Mouse (Mus musculus): Measurements from ENCODE around the gene Prcc. TPM values are rescaled to one million over a fixed set of nuclear protein-coding genes. Genes with fewer than 3 reads are reported as not detected.
A peak's percentile ranks its signal among the peaks of the same experiment; 100 is the strongest.
"Not testable (repeated sequence)": the region's sequence is repeated elsewhere in the genome, so short reads cannot be mapped to it uniquely, and the experiment has no call there.

Gene Prcc
- polyA plus RNA-seq, 1 experiment from 2014 or later, result 16.6 TPM

- no peak overlapping the region for H3K27ac ChIP-seq (replicated peaks)
- WGBS, result 97% methylated on average over 1 of the region's 1 CpGs
- H3K4me1 ChIP-seq (replicated peaks), result peaks cover 25% of the 10 kb centered on the region
- no peak overlapping the region for H3K4me3 ChIP-seq
- no peak for ATAC-seq (ENCODE audit: low read depth)
- no peaks in the 10 kb centered on the region for H3K27me3 ChIP-seq
- H3K9ac ChIP-seq, result no peak overlapping the region
- H3K9me3 ChIP-seq, result no peaks in the 10 kb centered on the region
- H3K36me3 ChIP-seq, result peaks cover 52% of the 10 kb centered on the region
- no peak overlapping the region for H3K4me2 ChIP-seq
These were observed 31.6 kb upstream of the Prcc start for GRCm38 (mm10) chr3:87916990-87917389.

GRCm38 (mm10) chr3:87913891-87914290 lies 28.5 kb upstream of the Prcc start:
- no peak for ATAC-seq (ENCODE audit: low read depth)
- Histone ChIP-seq H3K36me3 (peaks cover 48% of the 10 kb centered on the region), H3K27me3 (no peaks in the 10 kb centered on the region), H3K4me2 (no peak overlapping the region), H3K4me1 (replicated peaks) (peaks cover 33% of the 10 kb centered on the region), H3K9me3 (no peaks in the 10 kb centered on the region), H3K9ac (no peak overlapping the region), H3K4me3 (no peak overlapping the region), H3K27ac (replicated peaks) (no peak overlapping the region)
- 96% methylated on average over 10 of the region's 10 CpGs for WGBS

- Histone ChIP-seq H3K4me3 (no peak overlapping the region), H3K36me3 (peaks cover 48% of the 10 kb centered on the region), H3K4me1 (replicated peaks) (peaks cover 34% of the 10 kb centered on the region), H3K4me2 (no peak overlapping the region), H3K27ac (replicated peaks) (no peak overlapping the region), H3K9me3 (no peaks in the 10 kb centered on the region), H3K9ac (no peak overlapping the region), H3K27me3 (no peaks in the 10 kb centered on the region)
- no peak for ATAC-seq (ENCODE audit: low read depth)
- 90% methylated on average over 7 of the region's 7 CpGs for WGBS
These were observed 28.1 kb upstream of the Prcc start for GRCm38 (mm10) chr3:87913491-87913890.

- 4% methylated on average over 12 of the region's 12 CpGs for WGBS
- H3K9ac ChIP-seq, result peak overlapping the region; percentile 65
- H3K36me3 ChIP-seq, result peaks cover 28% of the 10 kb centered on the region
- H3K27ac ChIP-seq (replicated peaks), result peak overlapping the region; percentile 80
- H3K27me3 ChIP-seq, result no peaks in the 10 kb centered on the region
- 0 out of 2 replicates have a peak, but pooled peaks have one; percentile 19 for ATAC-seq (ENCODE audit: low read depth)
- H3K4me3 ChIP-seq, result peak overlapping the region; percentile 41
- H3K9me3 ChIP-seq, result no peaks in the 10 kb centered on the region
- peaks cover 50% of the 10 kb centered on the region for H3K4me1 ChIP-seq (replicated peaks)
- peak overlapping the region; percentile 61 for H3K4me2 ChIP-seq
These were observed 25.2 kb upstream of the Prcc start for GRCm38 (mm10) chr3:87910573-87911141.

- Histone ChIP-seq H3K4me1 (replicated peaks) (peaks cover 50% of the 10 kb centered on the region), H3K36me3 (peaks cover 20% of the 10 kb centered on the region), H3K27ac (replicated peaks) (peak overlapping the region; percentile 80), H3K4me3 (peak overlapping the region; percentile 41), H3K27me3 (no peaks in the 10 kb centered on the region), H3K9me3 (no peaks in the 10 kb centered on the region), H3K9ac (peak overlapping the region; percentile 65; the same call in 1 of the 2 replicates), H3K4me2 (peak overlapping the region; percentile 61)
- no peak for ATAC-seq (ENCODE audit: low read depth)
- 4% methylated on average over 4 of the region's 4 CpGs for WGBS
These were observed 24.5 kb upstream of the Prcc start for GRCm38 (mm10) chr3:87909874-87910273.

DNA sequence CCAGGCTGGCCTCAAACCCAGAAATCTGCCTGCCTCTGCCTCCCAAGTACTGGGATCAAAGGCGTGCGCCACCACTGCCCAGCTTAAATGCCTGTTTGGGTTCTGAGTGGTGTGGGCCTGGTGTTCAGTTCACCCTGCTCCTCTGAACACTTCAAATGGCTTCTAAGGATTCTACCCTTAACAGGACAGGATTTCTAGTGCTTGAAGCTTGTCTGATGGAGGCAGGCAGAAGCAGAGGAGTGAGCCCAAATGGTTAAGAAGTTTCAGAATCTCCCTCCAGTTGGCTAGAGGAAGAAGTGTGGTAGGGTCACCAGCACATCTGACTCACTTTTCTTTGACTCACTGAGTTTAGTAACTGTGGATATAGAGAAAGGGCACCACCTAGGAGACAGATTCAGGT lies 24.0 kb upstream of the Prcc start:
- no peak overlapping the region for H3K27ac ChIP-seq (replicated peaks)
- 90% methylated on average over 2 of the region's 2 CpGs for WGBS
- 0 out of 2 replicates have a peak overlapping the region, but pooled peaks have one; percentile 65 for H3K9ac ChIP-seq
- no peak for ATAC-seq (ENCODE audit: low read depth)
- H3K4me3 ChIP-seq, result no peak overlapping the region
- H3K4me1 ChIP-seq (replicated peaks), result peaks cover 50% of the 10 kb centered on the region
- no peaks in the 10 kb centered on the region for H3K27me3 ChIP-seq
- no peaks in the 10 kb centered on the region for H3K9me3 ChIP-seq
- peak overlapping the region; percentile 61; the same call in 1 of the 2 replicates for H3K4me2 ChIP-seq
- peaks cover 15% of the 10 kb centered on the region for H3K36me3 ChIP-seq

GRCm38 (mm10) chr3:87907906-87908305 lies 22.5 kb upstream of the Prcc start:
- H3K9ac ChIP-seq, result peak overlapping the region; percentile 95
- no peak for ATAC-seq (ENCODE audit: low read depth)
- H3K27ac ChIP-seq (replicated peaks), result peak overlapping the region; percentile 96; the same call in 1 of the 2 replicates
- peak overlapping the region; percentile 97 for H3K4me2 ChIP-seq
- H3K9me3 ChIP-seq, result no peaks in the 10 kb centered on the region
- H3K27me3 ChIP-seq, result no peaks in the 10 kb centered on the region
- H3K36me3 ChIP-seq, result 0 out of 2 replicates have a peak, but pooled peaks cover under 1% of the 10 kb centered on the region
- peaks cover 48% of the 10 kb centered on the region for H3K4me1 ChIP-seq (replicated peaks)
- 0% methylated on average over 1 of the region's 1 CpGs for WGBS
- H3K4me3 ChIP-seq, result peak overlapping the region; percentile 97

GRCm38 (mm10) chr3:87906981-87907857 lies 21.8 kb upstream of the Prcc start:
- Histone ChIP-seq H3K36me3 (no peaks in the 10 kb centered on the region), H3K27ac (replicated peaks) (peak overlapping the region; percentile 96), H3K9me3 (no peaks in the 10 kb centered on the region), H3K4me2 (peak overlapping the region; percentile 97), H3K27me3 (no peaks in the 10 kb centered on the region), H3K4me3 (peak overlapping the region; percentile 97), H3K4me1 (replicated peaks) (peaks cover 47% of the 10 kb centered on the region), H3K9ac (peak overlapping the region; percentile 95)
- no peak for ATAC-seq (ENCODE audit: low read depth)
- 1% methylated on average over 27 of the region's 27 CpGs for WGBS

DNA sequence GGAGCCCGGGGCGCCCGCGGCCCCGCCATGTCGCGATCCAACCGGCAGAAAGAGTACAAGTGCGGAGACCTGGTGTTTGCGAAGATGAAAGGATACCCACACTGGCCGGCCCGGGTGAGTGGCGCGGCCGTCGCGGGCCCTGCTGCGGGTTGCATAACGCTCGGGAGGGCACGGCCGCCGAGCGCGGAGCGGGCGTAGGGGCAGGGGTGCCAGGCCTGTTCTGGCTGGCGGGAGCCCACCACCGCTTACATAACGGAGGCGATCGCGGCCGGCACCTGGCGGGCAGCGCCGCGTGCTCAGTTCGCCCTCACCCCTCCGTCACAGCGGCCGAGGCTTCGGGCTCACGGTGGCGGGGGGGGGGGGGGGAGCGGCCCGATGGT lies 21.2 kb upstream of the Prcc start:
- Histone ChIP-seq H3K4me1 (replicated peaks) (peaks cover 44% of the 10 kb centered on the region), H3K27me3 (no peaks in the 10 kb centered on the region), H3K4me3 (peak overlapping the region; percentile 97), H3K36me3 (no peaks in the 10 kb centered on the region), H3K27ac (replicated peaks) (peak overlapping the region; percentile 96), H3K9ac (peak overlapping the region; percentile 95), H3K4me2 (peak overlapping the region; percentile 97), H3K9me3 (no peaks in the 10 kb centered on the region)
- peak; percentile 54 for ATAC-seq (ENCODE audit: low read depth)
- WGBS, result under 1% methylated on average over 40 of the region's 47 CpGs

DNA sequence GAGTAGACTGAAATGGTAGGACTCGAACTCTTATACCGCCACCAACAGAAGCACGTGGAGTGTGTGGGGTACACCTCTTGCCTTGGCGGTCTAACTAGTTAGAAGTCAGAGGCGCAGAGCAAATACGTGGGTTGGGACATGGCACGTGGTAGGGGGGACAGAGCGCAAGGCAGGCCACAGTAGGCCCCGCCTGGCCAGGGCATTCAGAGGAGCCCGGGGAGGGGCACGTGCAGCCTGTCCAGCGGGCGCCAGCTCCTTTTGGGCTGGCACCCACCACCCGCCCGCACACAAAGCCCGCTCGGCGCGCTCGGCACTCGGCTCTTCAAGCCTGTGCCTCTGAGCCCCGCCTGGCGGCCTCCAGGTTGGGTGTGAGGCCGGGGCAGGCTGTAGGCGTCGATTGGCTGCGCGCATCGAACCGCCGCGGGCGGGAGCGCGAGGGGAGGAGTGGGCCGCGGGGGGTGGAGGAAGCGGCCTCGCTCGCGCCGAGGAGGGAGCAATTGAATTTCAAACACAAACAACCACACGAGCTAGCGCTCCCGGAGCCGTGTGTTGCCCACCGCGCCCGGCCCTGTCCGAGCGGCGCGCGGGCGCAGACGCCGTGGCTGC lies 20.6 kb upstream of the Prcc start, which contains the start of gene Hdgf:
Gene Hdgf (plus strand): TSS at position 442 of the 606 bp plus-strand sequence.
- peak; percentile 93 for ATAC-seq (ENCODE audit: low read depth)
- Histone ChIP-seq H3K4me2 (peak within 1 kb of the TSS; percentile 97), H3K27ac (replicated peaks) (peak within 1 kb of the TSS; percentile 96), H3K9ac (peak within 1 kb of the TSS; percentile 95), H3K4me3 (peak within 1 kb of the TSS; percentile 97), H3K9me3 (no peaks in the 10 kb centered on the region), H3K36me3 (no peaks in the 10 kb centered on the region), H3K4me1 (replicated peaks) (peaks cover 40% of the 10 kb centered on the region), H3K27me3 (no peaks in the 10 kb centered on the region)
- 1% methylated on average over 56 of the region's 57 CpGs for WGBS

GRCm38 (mm10) chr3:87903821-87904220 lies 18.4 kb upstream of the Prcc start:
- Histone ChIP-seq H3K4me2 (no peak overlapping the region), H3K4me1 (replicated peaks) (peaks cover 19% of the 10 kb centered on the region), H3K9me3 (no peaks in the 10 kb centered on the region), H3K27ac (replicated peaks) (no peak overlapping the region), H3K4me3 (no peak overlapping the region), H3K36me3 (no peaks in the 10 kb centered on the region), H3K27me3 (no peaks in the 10 kb centered on the region), H3K9ac (no peak overlapping the region)
- ATAC-seq (ENCODE audit: low read depth), result no peak
- 48% methylated on average over 5 of the region's 5 CpGs for WGBS

DNA sequence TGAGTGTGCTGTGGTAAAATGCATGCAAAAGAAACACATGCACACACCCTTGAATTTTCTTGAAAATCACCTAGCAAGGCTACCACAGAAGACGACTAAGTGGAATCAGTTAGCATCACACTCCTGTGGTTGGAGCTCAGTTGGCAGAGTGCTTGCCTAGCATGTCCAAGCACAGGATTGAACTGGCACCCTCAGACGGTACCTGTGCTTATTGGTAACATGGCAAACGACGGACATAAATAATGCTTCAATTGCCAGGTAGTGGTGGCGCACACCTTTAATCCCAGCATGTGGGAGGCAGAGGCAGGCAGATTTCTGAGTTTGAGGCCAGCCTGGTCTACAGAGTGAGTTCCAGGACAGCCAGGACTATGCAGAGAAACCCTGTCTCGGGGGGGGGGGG lies 16.6 kb upstream of the Prcc start:
- not testable (repeated sequence) for ATAC-seq (ENCODE audit: low read depth)

More for the DNA sequence above, 16.6 kb upstream of the Prcc start:
- H3K36me3 ChIP-seq; H3K4me1 ChIP-seq (replicated peaks); H3K4me3 ChIP-seq; H3K9me3 ChIP-seq; H3K9ac ChIP-seq; H3K27me3 ChIP-seq; H3K27ac ChIP-seq (replicated peaks); H3K4me2 ChIP-seq: not testable (repeated sequence)
- 77% methylated on average over 6 of the region's 6 CpGs for WGBS
